Mouse (Mus musculus) cerebellum, adult 18-20 months (tissue): Measurements from ENCODE around the gene 1700056E22Rik.

Experiments
- DNase-seq, 2 experiments: peaks; one replicate each; pipeline ENCODE4 v3.0.0; 2021

1700056E22Rik gene

DNA sequence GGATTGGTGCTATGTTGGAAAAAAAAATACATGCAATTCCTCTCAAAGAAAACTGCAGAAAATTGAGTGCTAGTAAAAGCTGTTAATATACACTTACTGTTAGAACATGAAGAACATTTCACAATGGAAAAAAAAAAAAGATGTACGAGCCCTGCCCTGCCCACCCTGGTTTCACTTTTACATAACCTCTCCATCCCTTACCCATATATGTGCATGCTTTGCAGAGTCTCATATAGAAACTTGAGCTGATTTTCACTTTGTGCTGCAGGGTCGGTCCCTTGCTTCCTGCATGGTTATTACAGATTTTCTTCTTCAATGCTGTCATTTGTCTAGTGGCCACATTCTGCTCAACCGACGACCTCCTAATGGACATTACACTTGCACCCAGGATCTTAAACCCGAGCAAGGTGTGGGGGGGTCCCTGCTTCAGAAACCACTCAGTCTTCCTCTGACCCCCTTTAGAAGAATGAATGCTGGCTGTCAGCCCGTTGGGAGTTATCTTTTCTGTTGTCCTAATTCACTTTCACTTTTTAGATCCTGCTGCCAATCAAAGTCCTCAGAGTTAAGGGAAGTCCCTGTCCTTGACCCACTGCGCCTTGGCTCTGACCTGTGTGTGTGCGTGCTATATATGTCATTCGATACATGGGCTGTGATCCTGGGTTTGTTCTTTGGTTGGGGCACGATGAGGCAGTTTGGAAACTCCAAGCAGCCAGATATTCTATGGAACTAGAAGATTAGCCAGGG is 14.7 kb upstream of the 1700056E22Rik start:
- no peak for DNase-seq

DNA sequence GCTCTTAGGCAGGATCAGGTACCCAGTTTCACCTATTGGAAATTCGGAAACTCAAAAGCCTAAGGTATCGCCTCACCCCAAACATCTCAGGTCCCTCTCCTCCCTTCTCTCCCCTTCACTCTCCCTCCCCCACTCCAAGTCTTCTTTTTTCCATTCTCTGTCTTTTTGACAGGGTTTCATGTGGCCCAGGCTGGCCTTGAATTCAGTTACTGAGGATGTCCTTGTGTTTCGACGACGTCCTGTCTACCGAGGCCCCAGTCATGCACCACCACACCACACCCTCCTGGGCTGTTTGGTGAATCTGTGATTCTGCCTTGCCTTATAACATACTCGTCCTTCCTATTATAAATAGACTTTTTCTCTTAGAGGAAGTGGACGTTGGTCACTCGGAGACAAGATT is 13.7 kb upstream of the 1700056E22Rik start:
- DNase-seq: no peak

DNA sequence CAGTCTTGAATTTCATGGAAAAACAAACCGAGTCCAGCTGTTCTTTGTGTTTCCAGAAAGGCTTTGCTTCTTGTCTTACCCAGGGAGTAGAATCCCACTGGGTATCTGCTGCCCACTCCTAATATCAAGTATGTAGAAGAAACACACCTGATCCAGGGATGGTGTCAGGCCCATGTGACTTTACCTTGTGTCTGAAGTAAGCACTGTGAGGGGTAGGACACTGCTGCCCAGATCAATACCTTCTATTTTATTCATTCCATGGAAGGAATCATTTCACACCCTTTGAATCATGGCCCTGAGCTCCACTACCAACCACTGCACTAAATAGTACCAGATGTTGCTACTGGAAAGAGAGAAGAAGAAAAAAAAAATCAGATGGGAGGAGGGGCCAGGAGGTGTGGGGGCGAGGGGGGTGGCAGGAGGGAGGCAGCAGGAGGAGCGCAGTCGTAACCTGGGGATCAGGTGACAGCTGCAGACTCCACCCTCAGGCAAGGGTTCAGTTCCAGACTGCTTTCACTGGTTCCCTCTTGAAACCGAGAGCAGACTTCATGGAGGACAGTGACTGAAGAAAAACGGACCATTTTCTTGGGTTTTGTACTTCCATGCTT is 12.1 kb upstream of the 1700056E22Rik start:
- DNase-seq: no peak

DNA sequence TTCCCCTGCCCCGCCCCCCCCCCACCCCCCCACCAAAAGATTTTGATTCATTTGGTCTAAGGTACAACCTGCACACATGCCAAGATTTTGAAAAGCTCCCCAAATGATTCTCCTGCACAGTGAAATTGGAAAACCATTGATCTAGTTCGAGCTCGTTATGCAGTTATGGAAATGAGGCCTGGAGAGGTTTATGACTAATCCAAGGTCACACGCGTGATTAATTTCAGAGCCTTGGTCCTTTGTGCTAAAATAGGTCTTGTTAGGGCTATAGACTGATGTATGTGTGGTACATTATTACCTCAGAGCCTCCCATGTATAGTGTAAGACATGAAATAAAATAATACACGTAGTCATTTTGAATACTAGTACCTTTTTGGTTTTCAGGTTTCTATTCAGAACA is 9.3 kb upstream of the 1700056E22Rik start:
- no peak for DNase-seq

DNA sequence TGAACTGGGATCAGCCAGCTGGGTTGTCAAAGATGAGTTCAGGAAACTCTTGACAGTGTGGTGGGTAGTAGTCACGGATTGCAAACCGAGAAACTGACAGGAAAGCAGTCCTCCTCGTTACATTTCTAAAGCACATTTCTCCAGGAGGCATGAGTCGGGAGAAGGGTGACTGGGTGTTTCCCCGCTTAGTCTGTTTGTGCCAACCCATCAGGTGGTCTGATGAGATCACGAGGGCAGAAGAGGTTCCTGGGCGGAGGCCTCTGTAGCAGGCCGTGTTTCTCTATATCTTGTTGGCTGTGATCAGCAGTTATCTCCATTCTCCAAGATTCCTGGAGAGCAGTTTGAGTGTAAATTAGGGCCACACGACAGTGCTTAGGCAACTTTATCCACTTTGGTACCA is 8.6 kb upstream of the 1700056E22Rik start:
- DNase-seq: no peak

DNA sequence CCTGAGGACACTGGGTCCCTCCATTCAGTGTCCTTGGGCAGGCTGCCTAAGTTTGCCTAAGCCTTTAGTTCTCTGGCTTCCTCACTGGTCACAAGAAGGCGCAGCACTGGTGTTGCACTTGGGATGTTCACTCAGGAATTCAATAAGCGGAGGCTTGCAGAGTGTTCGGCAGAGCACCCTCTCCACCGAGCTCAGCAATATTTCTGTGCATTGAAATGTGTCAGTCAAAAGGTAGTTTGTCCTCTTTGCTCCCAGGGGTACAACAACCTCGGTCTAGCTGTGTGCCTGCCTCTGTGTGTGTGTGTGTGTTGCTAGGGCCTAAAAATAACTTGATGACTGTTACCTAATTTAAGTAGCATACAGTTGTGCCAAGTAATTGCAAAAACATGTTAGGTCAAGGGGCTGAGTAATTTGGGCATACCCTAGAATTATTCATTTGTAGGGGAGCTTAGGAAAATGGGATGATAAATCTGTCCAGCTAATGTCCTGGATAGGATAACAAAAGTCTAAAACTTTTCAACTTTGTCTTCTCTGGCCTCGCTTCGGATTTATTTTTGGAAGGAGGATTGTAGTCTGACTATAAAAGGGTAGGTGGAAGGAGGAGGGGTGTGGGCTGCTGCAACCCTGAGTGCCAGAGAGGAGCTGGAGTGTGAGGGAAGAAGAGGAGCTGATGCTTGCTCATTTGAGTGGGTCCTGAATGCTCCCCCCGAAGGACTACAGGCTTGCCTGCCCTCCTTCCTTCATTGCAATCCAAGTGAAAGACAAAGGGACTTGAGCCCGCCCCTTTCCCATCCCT is 7.9 kb upstream of the 1700056E22Rik start:
- no peak for DNase-seq

DNA sequence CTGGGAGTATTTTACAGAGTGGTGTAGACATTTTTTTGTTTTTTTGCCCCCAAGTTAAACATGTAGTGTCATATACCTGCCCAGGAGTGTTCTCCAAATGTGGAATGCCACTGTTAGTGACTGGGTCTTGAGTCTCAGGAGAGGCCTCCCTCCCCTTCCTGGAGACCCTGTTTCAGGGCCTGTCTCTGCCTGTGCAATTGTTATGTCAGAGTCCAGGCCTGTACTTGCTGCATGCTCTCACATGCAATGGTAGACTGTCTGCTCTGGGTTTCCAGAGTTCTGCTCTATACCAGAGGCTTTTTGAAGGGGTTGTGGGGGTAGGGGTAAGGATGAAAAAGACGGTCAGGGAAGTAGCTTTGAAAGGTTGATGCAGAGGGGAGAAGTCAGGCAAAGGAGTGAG is 6.8 kb upstream of the 1700056E22Rik start:
- DNase-seq: no peak

DNA sequence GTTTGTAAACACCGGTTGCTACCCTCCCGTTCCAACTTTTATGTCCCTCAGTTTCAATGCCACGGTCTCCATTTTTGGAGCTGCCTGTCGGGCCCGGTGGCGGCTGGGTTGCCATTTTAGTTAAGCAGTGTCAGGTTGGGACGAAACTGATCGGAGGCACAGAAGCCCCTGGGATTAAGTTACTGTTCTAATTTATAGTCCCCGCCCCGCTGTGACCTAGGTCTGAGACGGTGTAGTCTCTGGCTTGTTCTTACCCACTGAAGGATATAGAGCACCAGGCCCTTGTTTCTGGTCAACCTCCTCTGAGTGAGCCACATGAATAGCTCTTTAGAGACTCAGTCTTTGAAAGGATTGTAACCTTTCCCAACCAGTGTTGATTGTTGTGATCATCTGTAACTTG is 6.1 kb upstream of the 1700056E22Rik start:
- DNase-seq: no peak

DNA sequence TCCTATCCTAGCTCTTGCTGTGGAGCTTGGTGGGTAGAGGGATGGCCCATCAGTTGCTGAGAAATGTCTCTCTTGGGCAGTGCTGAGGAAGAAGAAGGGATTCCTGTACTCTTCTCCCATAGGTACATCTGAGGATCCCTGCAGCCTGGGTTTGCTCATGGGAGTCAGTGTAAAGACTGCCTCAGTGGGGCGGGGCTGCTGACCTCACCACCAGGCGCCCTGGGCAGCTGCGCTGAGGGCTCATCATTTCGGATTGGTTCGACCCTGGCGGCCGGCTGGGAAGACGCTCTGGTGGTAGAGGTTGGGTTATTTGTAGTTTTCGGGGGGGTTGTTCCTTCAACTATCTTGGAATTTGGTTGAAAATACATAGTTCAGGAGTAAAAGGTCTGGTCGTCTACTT is 5.2 kb upstream of the 1700056E22Rik start:
- no peak for DNase-seq

DNA sequence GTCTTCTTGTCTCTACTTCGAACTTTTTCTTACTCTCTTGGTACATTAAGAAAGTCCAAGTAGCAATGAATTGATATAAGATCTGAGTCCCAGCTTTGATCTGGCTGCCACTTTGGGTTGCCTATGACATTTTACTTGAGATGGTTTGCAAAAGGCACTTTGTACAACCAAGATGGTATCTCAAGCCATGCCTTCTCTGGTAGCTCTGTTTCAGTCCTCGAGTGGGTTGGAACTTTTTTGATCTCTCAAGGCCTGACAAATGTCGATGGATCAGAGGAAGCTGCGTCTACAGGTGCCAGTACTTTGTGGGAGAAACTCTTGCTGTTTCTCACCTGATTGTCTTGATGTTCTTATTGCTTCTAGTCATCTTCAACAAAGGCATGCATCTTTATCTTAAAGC is 3.7 kb upstream of the 1700056E22Rik start:
- no peak for DNase-seq

DNA sequence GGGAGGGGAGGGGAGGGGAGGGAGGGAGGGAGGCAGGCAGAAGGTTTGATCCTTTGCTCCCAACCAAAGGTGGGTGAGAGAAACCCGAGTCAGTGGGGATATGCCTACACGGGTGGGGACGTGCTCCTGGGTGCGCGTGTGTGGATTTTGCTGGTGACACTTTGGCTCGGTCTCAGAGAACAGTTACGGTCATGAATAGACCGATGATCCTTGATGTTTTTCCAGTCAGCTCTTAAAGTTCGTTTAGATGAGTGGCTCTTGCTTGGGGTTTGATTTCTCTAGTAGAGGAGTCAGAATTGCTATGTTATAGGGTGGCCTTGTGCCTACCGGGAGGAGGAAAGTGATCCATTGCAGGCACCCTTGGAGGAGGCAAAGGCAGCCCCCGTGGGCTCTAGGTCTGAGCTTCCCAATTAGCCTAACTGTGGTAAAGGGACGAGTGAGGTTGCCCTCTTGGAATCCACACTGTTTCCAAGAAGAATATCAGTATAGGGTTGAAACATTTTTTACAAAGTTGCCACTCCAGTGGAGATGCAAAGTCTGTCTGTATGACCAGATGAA is 1.3 kb upstream of the 1700056E22Rik start:
- peak in 1 of 2 experiments; percentile 35 for DNase-seq

DNA sequence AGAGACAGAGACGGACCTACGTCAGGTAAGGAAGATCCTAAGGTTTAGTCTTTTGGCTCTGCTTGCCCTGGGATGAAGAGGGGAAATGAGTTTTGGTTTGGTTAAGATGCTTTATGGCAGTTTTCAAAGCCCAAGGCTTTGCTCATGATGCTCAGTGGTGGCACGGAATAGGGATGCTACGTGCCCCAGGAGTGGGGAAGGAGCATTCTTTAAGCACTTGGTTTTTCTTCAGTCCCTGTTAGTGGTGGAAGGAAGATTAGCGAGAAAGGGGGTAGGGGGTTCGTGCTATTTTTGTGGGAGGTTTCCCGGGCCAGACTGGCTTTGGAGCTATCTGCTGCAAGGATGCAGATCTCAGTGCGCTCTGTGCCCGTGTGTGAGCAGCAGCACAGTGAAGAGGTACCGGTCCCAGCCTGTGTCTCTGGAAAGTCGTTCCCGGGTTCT is 660 bp upstream of the 1700056E22Rik start:
- DNase-seq: peak; percentile 47 to 54

DNA sequence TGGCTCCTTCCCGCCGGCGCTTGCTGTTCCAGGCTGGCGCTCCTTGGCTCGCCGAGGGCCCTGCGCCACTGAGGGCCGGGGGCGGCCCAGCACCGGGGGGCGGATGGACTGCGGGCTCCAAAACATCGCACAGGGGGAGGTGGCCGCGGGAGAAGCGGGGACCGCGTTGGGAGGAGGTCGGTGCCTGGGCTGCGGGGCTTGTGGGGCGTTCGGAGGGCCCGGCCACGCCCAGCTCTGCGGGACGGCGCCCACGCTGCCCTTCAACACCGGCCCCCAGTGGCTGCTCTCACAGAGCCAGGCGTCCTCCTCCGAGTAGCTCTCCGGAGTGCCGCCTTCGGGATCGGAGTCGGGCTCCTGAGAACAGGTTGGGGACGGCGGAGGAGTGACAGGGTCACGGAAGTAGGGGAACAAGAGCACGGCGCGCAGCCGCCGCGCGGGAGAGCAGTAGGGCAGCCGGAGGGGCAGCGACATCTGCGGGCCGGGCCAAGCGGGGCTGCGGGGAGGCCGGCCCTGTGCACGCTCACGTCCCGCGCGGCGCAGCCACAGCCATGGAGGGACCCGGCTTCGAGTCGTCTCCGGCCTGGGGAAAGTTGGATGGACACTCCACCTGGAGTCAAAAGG is 601 bp downstream of the 1700056E22Rik start:
- DNase-seq: peak; percentile 70 to 83

DNA sequence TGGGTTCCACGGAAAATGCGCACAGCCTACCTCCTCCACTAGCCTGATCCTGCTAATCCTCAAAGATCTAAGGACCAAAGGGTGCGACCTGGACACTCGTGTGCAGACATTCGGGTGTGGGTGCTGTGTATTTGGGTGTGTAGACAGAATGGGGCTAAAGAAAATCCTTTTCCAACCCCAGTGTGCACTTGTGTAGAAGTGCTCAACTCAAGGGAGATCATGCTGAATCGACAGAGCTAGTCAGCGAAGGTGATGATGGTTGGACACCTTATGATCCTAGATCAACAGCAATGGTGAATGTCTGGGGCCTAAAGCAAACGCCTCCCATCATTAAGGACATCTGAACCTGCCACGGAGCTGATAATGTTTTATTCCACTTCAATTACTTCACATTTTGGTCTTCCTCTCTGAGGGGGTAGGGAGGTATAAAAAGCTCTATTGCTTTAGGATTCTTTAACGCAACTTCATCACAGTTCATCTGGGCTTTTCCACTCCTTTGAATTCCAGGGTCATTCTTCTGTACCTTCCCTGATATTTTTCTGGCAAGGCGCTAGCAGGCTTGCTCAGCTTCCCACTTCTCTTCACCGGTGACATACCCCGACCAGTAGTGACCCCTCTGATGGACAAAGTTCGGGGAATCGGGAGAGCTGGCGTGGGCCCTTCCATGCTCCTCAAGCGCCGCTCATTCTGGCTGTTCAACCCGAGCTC is 1.3 kb downstream of the 1700056E22Rik start:
- DNase-seq: no peak

DNA sequence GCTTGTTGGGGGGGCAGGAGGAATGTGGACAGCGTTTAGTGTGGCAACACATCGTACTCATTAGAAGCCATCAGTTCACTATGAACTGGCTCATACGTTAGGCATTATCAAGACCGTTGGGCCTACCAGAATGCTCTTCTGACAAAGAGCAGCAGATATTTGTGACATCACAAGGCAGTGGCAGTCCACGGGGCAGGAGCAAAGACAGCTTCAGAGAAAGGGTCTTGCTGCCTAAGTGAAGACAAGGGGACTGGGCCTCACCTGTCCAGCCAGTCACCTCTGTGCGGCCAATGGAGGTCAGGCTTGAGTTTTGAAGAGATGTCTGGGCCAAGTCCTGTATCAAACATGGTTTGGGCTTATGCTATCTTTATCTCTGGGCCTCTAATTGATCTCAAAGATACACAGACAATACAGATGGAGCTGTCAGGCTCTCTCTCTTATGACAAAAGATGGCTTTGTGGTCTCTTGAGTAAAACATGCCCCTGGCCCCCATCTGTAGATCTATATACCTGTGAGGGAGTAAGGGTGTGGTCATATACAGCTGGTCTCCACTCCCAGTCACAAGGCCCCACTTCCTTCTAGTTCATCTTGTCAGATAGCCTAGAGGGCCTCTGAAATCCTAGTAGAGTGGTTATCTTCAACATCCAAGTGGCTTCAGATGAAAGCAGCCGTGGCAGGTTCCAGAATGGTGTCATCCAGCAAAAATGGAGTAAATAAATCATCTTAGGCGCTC is 3.9 kb downstream of the 1700056E22Rik start:
- DNase-seq: no peak

DNA sequence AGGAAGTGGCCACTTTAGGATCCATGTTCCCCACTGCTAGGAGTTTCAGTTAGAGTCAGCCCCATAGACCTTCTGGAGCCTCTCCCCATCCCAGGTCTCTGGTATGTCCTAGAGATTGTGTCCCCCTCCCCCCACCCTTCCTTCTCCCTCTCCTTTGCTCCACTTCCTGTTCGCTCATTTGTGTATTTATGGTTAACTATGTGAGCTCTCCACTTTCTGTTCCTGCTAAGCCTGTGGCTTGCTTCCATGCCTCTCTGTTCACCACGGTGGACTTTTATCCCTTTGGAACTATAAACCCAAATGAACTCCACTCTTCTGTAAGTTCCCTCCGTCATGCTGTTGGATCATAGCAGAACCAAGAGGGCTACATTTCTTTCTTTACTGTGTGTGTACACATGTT is 7.1 kb downstream of the 1700056E22Rik start:
- no peak for DNase-seq

DNA sequence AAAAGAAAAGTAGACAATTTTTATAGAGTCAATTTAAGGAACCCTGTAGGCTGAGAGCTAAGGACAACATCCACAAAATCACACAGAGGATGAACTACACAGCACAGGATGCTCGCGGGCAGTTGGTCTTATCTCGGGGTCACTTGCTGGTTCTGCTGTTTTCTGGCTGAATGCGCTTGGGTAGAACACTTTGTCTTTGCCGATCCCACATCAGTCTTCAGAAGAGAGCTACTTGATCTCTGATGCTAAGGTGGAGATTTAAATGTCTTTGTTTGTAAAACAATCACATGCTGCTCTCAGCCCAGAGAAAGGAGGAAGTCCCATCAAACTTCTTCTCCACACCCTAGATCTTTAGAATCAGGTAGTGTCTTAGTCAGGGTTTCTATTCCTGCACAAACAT is 9.0 kb downstream of the 1700056E22Rik start:
- DNase-seq: no peak

DNA sequence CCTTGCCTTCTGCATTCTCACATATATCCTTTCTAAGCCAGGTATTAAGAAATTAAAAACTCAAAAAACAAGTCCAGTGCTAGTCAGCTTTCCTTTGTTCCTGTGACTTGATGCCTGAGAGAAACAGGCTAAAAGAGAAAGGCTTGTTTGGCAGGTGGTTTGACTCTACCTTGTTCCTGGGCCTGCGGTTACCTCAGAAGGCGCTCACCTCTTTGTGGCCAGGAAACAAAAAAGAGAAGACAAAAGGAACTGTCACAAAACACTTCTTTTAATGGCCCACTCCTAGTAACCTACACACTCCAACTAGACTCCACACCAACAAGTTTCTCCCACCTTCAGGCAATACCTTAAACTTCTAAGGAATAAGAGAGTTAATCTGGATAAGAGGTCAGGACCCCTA is 9.5 kb downstream of the 1700056E22Rik start:
- no peak for DNase-seq

DNA sequence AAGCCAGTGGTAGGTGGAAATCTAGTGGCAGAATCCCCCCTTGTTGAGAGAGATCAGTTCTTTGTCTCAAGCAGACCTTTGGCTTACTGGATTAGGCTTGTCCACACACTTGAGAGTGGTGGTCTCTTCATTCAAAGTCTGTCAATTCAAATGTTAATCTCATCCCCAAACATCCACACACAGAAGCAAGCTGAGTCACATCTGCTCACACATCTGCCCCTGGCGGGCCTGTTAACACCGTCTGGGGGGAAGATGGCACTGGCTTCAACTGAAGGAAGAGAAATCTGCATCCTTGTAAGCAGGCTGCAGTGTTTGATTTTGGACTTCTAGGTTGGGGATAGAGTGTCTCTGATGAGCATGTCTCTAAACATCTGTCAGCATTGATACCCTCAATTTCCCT is 10.1 kb downstream of the 1700056E22Rik start:
- DNase-seq: no peak

DNA sequence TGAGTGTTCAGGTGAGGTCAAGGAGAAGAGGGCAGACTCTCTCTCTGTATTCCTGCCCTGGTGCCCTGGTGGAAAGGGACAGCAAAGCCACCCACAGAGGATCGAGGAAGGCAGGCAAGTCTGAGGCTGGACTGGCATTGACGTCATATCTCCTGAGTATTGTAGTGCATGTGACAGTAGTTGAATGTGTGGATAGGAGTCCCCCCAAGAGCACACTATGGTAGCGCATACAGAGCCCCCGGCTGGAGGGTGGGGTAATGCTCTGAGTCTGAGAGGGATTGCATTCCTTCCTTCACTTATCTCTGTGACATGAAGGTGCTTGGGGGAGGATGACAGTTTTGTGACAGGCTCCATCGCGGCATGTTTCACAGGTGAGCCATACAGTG is 14.4 kb downstream of the 1700056E22Rik start:
- DNase-seq: no peak

DNA sequence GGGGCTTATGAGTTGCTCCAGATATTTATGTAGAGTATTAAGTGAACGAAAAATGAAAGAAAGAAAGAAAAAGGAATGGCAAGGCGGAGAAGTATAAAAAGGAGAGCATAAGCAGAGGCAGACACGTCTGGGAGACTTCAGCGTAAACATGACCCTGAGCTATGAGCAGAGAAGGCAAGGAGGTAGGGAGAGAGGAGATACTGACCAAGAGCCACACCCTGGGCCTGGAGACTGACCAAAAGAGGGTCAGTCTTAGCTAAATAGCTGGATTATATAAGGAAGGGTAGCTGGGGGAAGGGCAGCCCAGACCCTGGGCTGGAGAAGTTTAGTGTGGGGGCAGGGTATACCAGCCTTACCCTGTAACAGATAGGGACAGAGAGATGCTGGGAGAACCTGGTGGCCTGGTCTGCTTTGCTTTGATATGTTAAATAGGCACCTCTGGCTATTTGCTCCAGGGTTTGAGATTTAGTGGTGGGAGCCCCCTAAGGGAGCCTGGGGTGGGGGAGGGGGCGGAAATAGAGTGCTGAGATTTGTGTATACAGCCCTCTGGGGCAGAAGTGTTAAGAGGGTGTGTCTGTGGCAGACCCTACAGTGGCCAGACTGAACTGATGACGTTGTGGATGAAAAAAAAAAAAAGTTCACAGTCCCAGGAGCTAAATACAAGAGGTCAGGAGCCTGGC is 14.9 kb downstream of the 1700056E22Rik start:
- no peak for DNase-seq
